Mouse (Mus musculus) layer of hippocampus, adult 2 months (tissue): ENCODE results near the gene Erf. TPM values are rescaled to one million over a fixed set of nuclear protein-coding genes. Genes with fewer than 3 reads are reported as not detected.
A peak's percentile ranks its signal among the peaks of the same experiment; 100 is the strongest.

Experiments
- DNase-seq, 2 experiments: peaks; one replicate each; pipeline ENCODE4 v3.0.0; 2022; ENCODE audit warnings: low spot score in 2 of 2
- H3K27ac ChIP-seq: fragments of 200-600 bp; 2 replicates; pipeline ENCODE4 v1.8.1; 2022
- H3K4me3 ChIP-seq: fragments of 200-600 bp; 2 replicates; pipeline ENCODE4 v1.8.1; 2022; ENCODE audit warnings: mild to moderate bottlenecking
- CTCF ChIP-seq: fragments of 200-600 bp; conservative IDR thresholded peaks from 2 replicates; pipeline ENCODE4 v1.8.1; 2022; ENCODE audit warnings: antibody characterized with exemption, mild to moderate bottlenecking, moderate library complexity
- total RNA-seq, 2 experiments: library from RNA; stranded (reverse); gene quantifications; 2 replicates each; pipeline ENCODE4 v1.2.3; 2021

The Erf gene
- total RNA-seq, 2 experiments from 2014 or later: 40.3 to 45.1 TPM

- Histone ChIP-seq H3K4me3 (peak overlapping the region; percentile 64), H3K27ac (peak overlapping the region; percentile 99)
- peak; percentile 79 for TF ChIP-seq CTCF
- DNase-seq: peak; percentile 76 to 86
These were observed 27.9 kb upstream of the Erf start for GRCm38 (mm10) chr7:25278341-25279075.

DNA sequence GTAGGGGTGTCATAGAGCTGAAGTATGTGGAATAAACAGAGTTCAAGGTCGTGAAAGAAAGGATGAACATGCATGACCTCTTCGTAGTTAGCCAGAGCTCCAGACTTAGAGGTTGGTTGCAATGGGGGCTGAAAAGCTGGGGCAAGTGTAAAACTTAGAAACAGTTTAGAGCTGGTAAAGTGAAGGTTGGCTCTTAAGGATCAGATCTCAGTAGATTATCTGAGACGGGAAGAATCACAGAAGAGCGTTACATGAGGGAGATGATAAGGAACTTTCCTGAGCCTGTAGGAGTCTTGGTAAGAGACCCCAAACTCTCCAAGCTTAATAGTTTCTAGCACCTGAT is 27.4 kb upstream of the Erf start:
- Histone ChIP-seq H3K4me3 (peak overlapping the region; percentile 64), H3K27ac (peak overlapping the region; percentile 99)
- no peak for DNase-seq
- TF ChIP-seq CTCF: no peak

GRCm38 (mm10) chr7:25277405-25277804 is 26.8 kb upstream of the Erf start:
- TF ChIP-seq CTCF: no peak
- H3K4me3 ChIP-seq: peak overlapping the region; percentile 64; the same call in 1 of the 2 replicates
- H3K27ac ChIP-seq: peak overlapping the region; percentile 99
- DNase-seq: no peak

GRCm38 (mm10) chr7:25275555-25276298 is 25.2 kb upstream of the Erf start:
- Histone ChIP-seq H3K27ac (peak overlapping the region; percentile 99), H3K4me3 (no peak overlapping the region)
- no peak for DNase-seq
- TF ChIP-seq CTCF: no peak

DNA sequence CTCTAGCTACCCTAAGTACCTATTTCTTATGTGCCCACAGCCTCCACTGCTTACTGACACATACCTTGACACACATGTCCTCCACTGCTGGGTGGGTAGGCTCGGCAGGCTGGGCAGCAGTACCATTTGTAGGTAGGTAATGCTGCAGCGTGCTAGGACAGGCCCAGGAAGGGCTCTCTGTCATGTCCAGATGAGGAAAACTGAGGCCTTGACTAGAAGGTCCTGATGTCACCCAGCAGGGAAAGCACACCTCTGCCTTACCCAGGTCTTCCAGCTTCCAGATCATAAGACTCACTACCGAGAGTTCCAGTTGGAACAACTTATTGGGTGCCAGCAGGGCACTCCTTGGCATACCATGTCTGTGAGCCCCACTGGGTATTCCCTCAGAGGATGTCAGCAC is 24.4 kb upstream of the Erf start:
- no peak for TF ChIP-seq CTCF
- H3K4me3 ChIP-seq: no peak overlapping the region
- H3K27ac ChIP-seq: 0 out of 2 replicates have a peak overlapping the region, but pooled peaks have one; percentile 99
- no peak for DNase-seq

DNA sequence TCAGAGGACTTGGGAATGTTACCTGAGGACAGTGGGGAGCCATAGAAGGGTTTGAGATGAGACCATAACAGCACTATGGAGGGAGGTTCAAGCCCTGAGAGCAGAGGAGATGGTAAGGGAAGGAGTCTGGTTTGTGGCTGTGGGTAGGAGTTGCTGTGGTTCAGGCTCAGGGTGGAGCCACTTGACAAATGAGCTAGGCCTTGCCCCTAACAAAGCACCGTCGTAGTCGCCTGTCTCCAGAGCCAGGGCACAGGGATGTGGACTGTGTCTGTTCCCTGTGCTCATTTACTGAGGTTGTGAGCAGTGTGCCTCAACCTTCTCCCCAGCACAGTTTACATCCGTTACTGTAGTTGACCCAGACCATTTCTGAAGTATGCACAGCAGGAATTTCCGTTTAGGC is 24.0 kb upstream of the Erf start:
- no peak for DNase-seq
- H3K27ac ChIP-seq: 0 out of 2 replicates have a peak overlapping the region, but pooled peaks have one; percentile 99
- no peak overlapping the region for H3K4me3 ChIP-seq
- no peak for TF ChIP-seq CTCF

- DNase-seq: no peak
- TF ChIP-seq CTCF: no peak
- Histone ChIP-seq H3K4me3 (no peak overlapping the region), H3K27ac (no peak overlapping the region)
These were observed 23.0 kb upstream of the Erf start for GRCm38 (mm10) chr7:25273259-25274241.

GRCm38 (mm10) chr7:25272445-25273258 is 22.1 kb upstream of the Erf start:
- no peak for DNase-seq
- TF ChIP-seq CTCF: no peak
- no peak overlapping the region for H3K27ac ChIP-seq
- H3K4me3 ChIP-seq: no peak overlapping the region

- no peak for TF ChIP-seq CTCF
- no peak for DNase-seq
- Histone ChIP-seq H3K4me3 (no peak overlapping the region), H3K27ac (no peak overlapping the region)
These were observed 21.3 kb upstream of the Erf start for GRCm38 (mm10) chr7:25271651-25272444.

DNA sequence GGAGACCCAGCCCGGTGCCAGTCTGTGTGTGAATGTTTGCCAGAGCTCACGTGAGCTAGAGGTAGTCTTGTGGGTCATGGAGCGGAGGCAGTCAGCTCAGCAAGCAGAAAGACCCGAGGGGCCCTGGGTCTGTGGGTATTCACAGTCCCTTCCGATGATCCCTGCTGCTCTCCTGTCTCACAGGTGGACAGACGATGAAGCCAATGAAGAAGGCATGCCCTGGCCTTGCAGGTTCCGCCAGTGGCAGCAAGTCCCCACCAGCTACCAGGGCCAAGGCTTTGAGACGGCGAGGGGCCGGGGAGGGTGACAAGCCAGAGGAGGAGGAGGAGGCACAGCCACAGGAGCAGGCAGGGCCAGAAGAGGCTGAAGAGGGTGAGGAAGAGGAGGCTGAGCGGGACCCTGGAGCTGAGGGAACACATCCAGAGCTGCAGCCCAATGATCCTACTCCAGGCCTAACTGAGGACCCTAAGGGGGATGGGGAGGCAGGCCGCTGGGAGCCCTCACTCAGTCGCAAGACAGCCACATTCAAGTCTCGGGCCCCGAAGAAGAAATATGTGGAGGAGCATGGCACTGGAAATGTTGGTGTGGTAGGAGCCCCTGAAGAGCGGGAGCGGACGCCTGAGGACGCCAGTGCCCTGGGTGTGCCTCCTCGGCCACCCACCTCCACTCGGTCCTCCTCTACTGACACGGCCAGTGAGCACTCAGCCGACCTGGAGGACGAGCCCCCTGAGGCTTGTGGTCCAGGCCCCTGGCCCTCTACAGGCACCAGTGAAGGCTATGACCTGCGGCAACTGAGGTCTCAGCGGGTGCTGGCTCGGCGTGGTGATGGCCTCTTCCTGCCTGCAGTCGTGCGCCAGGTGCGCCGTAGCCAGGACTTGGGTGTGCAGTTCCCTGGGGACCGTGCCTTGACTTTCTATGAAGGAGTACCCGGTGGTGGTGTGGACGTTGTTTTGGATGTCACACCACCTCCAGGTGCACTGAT is 20.4 kb upstream of the Erf start:
- no peak overlapping the region for H3K4me3 ChIP-seq
- no peak overlapping the region for H3K27ac ChIP-seq
- TF ChIP-seq CTCF: no peak
- no peak for DNase-seq
